7 mouse cellular contexts compared by ENCODE assay signal in genomic region chr19:57006841-57007240, GRCm38 (mm10). TPM values are rescaled to one million over a fixed set of nuclear protein-coding genes. Genes with fewer than 3 reads are reported as not detected.
A peak's percentile ranks its signal among the peaks of the same experiment; 100 is the strongest.
DNase-seq lines count a peak whose midpoint lies in the region; ATAC-seq and TF ChIP-seq lines count a peak whose summit lies in the region.

No protein-coding gene starts in this region.

- no peak for TF ChIP-seq POLR2A in spleen, adult 2 months (IDR thresholded peaks at IDR 0.05; ENCODE audit: low read depth, low read length)

- no peak for TF ChIP-seq CTCF in spleen, adult 2 months (IDR thresholded peaks at IDR 0.05; ENCODE audit: extremely low read depth, insufficient read depth, insufficient read length, insufficient replicate concordance)
- no peak for TF ChIP-seq CTCF in intestine, postnatal 0 days (IDR thresholded peaks at IDR 0.05; ENCODE audit: low read depth)

- 55% methylated on average over 13 of the region's 13 CpGs for WGBS in hindbrain, embryonic 12.5 days
- 58% methylated on average over 13 of the region's 13 CpGs for WGBS in hindbrain, embryonic 10.5 days
- WGBS in spleen, adult 2 months: 69% methylated on average over 13 of the region's 13 CpGs
- 62% methylated on average over 13 of the region's 13 CpGs for WGBS in intestine, postnatal 0 days

- ATAC-seq in hindbrain, embryonic 12.5 days (ENCODE audit: low FRiP score): no peak
- no peak for ATAC-seq in intestine, postnatal 0 days

- no peak for DNase-seq in hindbrain, embryonic 10.5 days (ENCODE audit: low spot score)
- no peak for DNase-seq in spleen, adult 2 months (ENCODE audit: low read depth in 1 of 2, low spot score in 2 of 2)
- DNase-seq in spleen, postnatal 10 days (ENCODE audit: low spot score in 2 of 2): no peak
- no peak for DNase-seq in spleen, postnatal 14 days (ENCODE audit: low spot score in 2 of 2)
- DNase-seq in thymus, postnatal 14 days: no peak

- no peaks in the 10 kb centered on the region for H3K36me3 ChIP-seq in hindbrain, embryonic 12.5 days
- no peaks in the 10 kb centered on the region for H3K36me3 ChIP-seq in hindbrain, embryonic 10.5 days
- H3K36me3 ChIP-seq in spleen, adult 2 months (ENCODE audit: control insufficient read depth, insufficient read depth, low read length): no peaks in the 10 kb centered on the region
- H3K36me3 ChIP-seq in intestine, postnatal 0 days (ENCODE audit: control insufficient read depth, insufficient read depth): no peaks in the 10 kb centered on the region

- H3K4me2 ChIP-seq in hindbrain, embryonic 12.5 days (replicated peaks): peak overlapping the region; percentile 89; the same call in 1 of the 2 replicates
- peak overlapping the region; percentile 87 for H3K4me2 ChIP-seq in intestine, postnatal 0 days (replicated peaks; ENCODE audit: low read depth)

- peaks cover 23% of the 10 kb centered on the region for H3K4me1 ChIP-seq in hindbrain, embryonic 12.5 days
- H3K4me1 ChIP-seq in hindbrain, embryonic 10.5 days (replicated peaks): peaks cover 63% of the 10 kb centered on the region
- peaks cover 4% of the 10 kb centered on the region; the same call in 1 of the 2 replicates for H3K4me1 ChIP-seq in spleen, adult 2 months (ENCODE audit: control insufficient read depth, insufficient read depth, insufficient read length)
- no peaks in the 10 kb centered on the region for H3K4me1 ChIP-seq in intestine, postnatal 0 days (replicated peaks; ENCODE audit: control insufficient read depth, insufficient read depth, low read length)

- H3K27me3 ChIP-seq in hindbrain, embryonic 12.5 days: peaks cover 39% of the 10 kb centered on the region
- peaks cover 64% of the 10 kb centered on the region for H3K27me3 ChIP-seq in hindbrain, embryonic 10.5 days (ENCODE audit: insufficient read depth, poor library complexity, severe bottlenecking)
- peaks cover 10% of the 10 kb centered on the region for H3K27me3 ChIP-seq in spleen, adult 2 months (ENCODE audit: control insufficient read depth, insufficient read depth, low read length)
- H3K27me3 ChIP-seq in intestine, postnatal 0 days (replicated peaks; ENCODE audit: control insufficient read depth, insufficient read depth, low read length): peaks cover 26% of the 10 kb centered on the region; the same call in 1 of the 2 replicates

- H3K4me3 ChIP-seq in hindbrain, embryonic 12.5 days: no peak overlapping the region
- H3K4me3 ChIP-seq in hindbrain, embryonic 10.5 days: no peak overlapping the region
- peak overlapping the region; percentile 42; the same call in 1 of the 2 replicates for H3K4me3 ChIP-seq in spleen, adult 2 months (ENCODE audit: extremely low read depth, insufficient read depth, insufficient read length)
- peak overlapping the region; percentile 60 for H3K4me3 ChIP-seq in intestine, postnatal 0 days (ENCODE audit: low read depth, low read length)

- H3K9me3 ChIP-seq in hindbrain, embryonic 12.5 days (replicated peaks): no peaks in the 10 kb centered on the region
- no peaks in the 10 kb centered on the region for H3K9me3 ChIP-seq in hindbrain, embryonic 10.5 days
- no peaks in the 10 kb centered on the region for H3K9me3 ChIP-seq in intestine, postnatal 0 days (ENCODE audit: control insufficient read depth)

- H3K27ac ChIP-seq in hindbrain, embryonic 12.5 days: no peak overlapping the region
- H3K27ac ChIP-seq in hindbrain, embryonic 10.5 days: no peak overlapping the region
- H3K27ac ChIP-seq in spleen, adult 2 months (ENCODE audit: insufficient read depth, low read length): no peak overlapping the region
- H3K27ac ChIP-seq in intestine, postnatal 0 days (ENCODE audit: low read depth, low read length): no peak overlapping the region

- no peak overlapping the region for H3K9ac ChIP-seq in hindbrain, embryonic 12.5 days
- no peak overlapping the region; the same call in 1 of the 2 replicates for H3K9ac ChIP-seq in intestine, postnatal 0 days (ENCODE audit: low read depth, low read length)

RNA-seq across cellular contexts. Expression of gene Afap1l2, which starts 1.2 kb away (rescaled TPM):
- polyA plus RNA-seq in hindbrain, embryonic 12.5 days (2016; fragmentation: Nextera tagmentation; extraction: Ambion mirVana): 8.1 and 9.1 TPM in 2 replicates
- 3.8 and 5.9 TPM in 2 replicates for polyA plus RNA-seq in hindbrain, embryonic 10.5 days (2016; fragmentation: Nextera tagmentation; extraction: Ambion mirVana)
- polyA plus RNA-seq in spleen, adult 2 months (2012; rRNA removed): 6.1 and 7.6 TPM in 2 replicates
- 7.1 TPM in 2 replicates for polyA plus RNA-seq in intestine, postnatal 0 days (2015; fragmentation: Nextera tagmentation; extraction: Ambion mirVana)

Comparison
In these comparisons a context has a peak if more than half of its experiments do, and no peak if none do; other contexts are left out.
1. H3K4me3 ChIP-seq: peak in spleen, adult 2 months (single experiment) and intestine, postnatal 0 days (single experiment); none in hindbrain, embryonic 12.5 days (single experiment) and hindbrain, embryonic 10.5 days (single experiment).